Mouse (Mus musculus) liver, embryonic 14.5 days (tissue): ENCODE data around the gene Cdh13. TPM values are rescaled to one million over a fixed set of nuclear protein-coding genes. Genes with fewer than 3 reads are reported as not detected.

Source experiments
- ATAC-seq: fragments of 200-750 bp; cut with Nextera tagmentation; 2 replicates; pipeline ENCODE4 v1.8.0; 2017; ENCODE audit warnings: moderate number of reproducible peaks, mild to moderate bottlenecking, moderate library complexity; ENCODE audit not compliant: insufficient read depth
- DNase-seq, 3 experiments: peaks; one replicate each; pipeline ENCODE4 v3.0.0-alpha.2; 2012 to 2013; ENCODE audit warnings: low read depth in 3 of 3, low spot score in 3 of 3
- H3K27ac ChIP-seq: fragments of 300-500 bp; sonication (generic); 2 replicates; pipeline ENCODE4 v1.5.1; 2014; ENCODE audit warnings: moderate library complexity, mild to moderate bottlenecking, control low read depth, inconsistent platforms
- H3K27me3 ChIP-seq: fragments of 300-500 bp; sonication (generic); 2 replicates; pipeline ENCODE4 v1.6.1; 2014; ENCODE audit warnings: mild to moderate bottlenecking, low read length, moderate library complexity; ENCODE audit not compliant: control insufficient read depth, insufficient read depth
- H3K36me3 ChIP-seq: fragments of 300-500 bp; sonication (generic); replicated peaks from 2 replicates; pipeline ENCODE4 v1.6.1; 2014; ENCODE audit warnings: low read depth; ENCODE audit not compliant: control insufficient read depth, insufficient read depth
- H3K4me1 ChIP-seq, 2 experiments: fragments of 200-500 bp in 1 of 2; fragments of 300-500 bp in 1 of 2; sonication (generic) in 1 of 2; replicated peaks; 2 replicates each; pipeline ENCODE4 v1.6.1; 2012 to 2014; ENCODE audit warnings: antibody characterized with exemption in 1 of 2, inconsistent platforms in 1 of 2, low read length in 1 of 2; ENCODE audit not compliant: control insufficient read depth in 2 of 2, insufficient read depth in 2 of 2
- H3K4me2 ChIP-seq: fragments of 300-500 bp; sonication (generic); 2 replicates; pipeline ENCODE4 v1.6.1; 2014; ENCODE audit warnings: low read depth, mild to moderate bottlenecking, control low read depth, moderate library complexity
- H3K4me3 ChIP-seq, 2 experiments: fragments of 200-500 bp in 1 of 2; fragments of 300-500 bp in 1 of 2; sonication (generic) in 1 of 2; 2 replicates each; pipeline ENCODE4 v1.5.1; 2012 to 2014; ENCODE audit warnings: low read depth in 2 of 2, low read length in 2 of 2, mild to moderate bottlenecking in 2 of 2, control low read depth in 1 of 2, inconsistent platforms in 1 of 2, moderate library complexity in 1 of 2; ENCODE audit not compliant: insufficient read depth in 1 of 2
- H3K9ac ChIP-seq: fragments of 300-500 bp; sonication (generic); replicated peaks from 2 replicates; pipeline ENCODE4 v1.6.1; 2014; ENCODE audit warnings: mild to moderate bottlenecking, control low read depth, moderate library complexity
- H3K9me3 ChIP-seq: fragments of 300-500 bp; sonication (generic); 2 replicates; pipeline ENCODE4 v1.6.1; 2016; ENCODE audit warnings: low read length, mixed read lengths; ENCODE audit not compliant: control insufficient read depth
- CTCF ChIP-seq: IDR thresholded peaks from 2 replicates; pipeline ENCODE4 v1.5.1; 2016; ENCODE audit warnings: antibody characterized with exemption, low read depth, control low read depth
- EP300 ChIP-seq: IDR thresholded peaks from 2 replicates; pipeline ENCODE4 v1.6.1; 2016; ENCODE audit warnings: antibody characterized with exemption, low read depth
- WGBS: fragments of 180-500 bp; shearing (Covaris S2); extraction: QIAGEN DNeasy Blood & Tissue Kit; methylation state at CpG from one replicate; pipeline ENCODE4 v1.1.7; 2014; ENCODE audit not compliant: insufficient replicate concordance; 5-methylcytosine and 5-hydroxymethylcytosine counted together
- polyA plus RNA-seq, 2 experiments: library from polyadenylated mRNA; depleted of rRNA in 1 of 2; stranded (reverse) in 1 of 2; unstranded in 1 of 2; fragments of >200 nt; fragmentation: Nextera tagmentation in 1 of 2; extraction: Ambion mirVana in 1 of 2; gene quantifications; 2 replicates each; pipeline versions ENCODE4 v1.2.1 to v1.2.3; 2012 to 2014

Cdh13 gene
- polyA plus RNA-seq, 2 experiments = 0.15 to 0.43 TPM

DNA sequence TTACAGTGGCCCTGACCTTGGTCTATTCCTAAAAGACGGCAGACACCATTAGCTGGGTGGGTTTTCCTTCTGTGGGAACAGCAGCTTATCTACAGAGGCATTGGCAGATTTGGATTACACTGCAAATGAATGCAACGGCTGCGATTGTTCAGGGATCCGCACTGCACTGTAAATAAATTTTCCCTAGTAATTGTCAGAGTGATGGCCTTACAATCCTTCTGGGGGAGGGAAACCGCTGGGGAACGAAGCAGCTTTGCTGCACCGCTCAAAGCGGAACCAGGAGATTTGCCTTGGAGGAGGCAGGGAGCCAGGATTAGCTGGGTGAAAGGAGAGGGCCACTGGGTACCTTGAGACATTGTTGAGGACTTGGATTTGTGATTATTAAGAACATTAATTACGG is 9.3 kb upstream of the Cdh13 start:
- no peak overlapping the region for H3K27ac ChIP-seq
- no peaks in the 10 kb centered on the region for H3K9me3 ChIP-seq
- WGBS = 67% methylated on average over 9 of the region's 9 CpGs
- ATAC-seq = no peak
- no peak overlapping the region for H3K4me3 ChIP-seq
- H3K4me1 ChIP-seq = no peaks in the 10 kb centered on the region
- H3K36me3 ChIP-seq = no peaks in the 10 kb centered on the region
- H3K9ac ChIP-seq = no peak overlapping the region
- H3K4me2 ChIP-seq = no peak overlapping the region
- no peak for DNase-seq
- no peak for TF ChIP-seq CTCF
- TF ChIP-seq EP300 = no peak
- H3K27me3 ChIP-seq = no peaks in the 10 kb centered on the region

DNA sequence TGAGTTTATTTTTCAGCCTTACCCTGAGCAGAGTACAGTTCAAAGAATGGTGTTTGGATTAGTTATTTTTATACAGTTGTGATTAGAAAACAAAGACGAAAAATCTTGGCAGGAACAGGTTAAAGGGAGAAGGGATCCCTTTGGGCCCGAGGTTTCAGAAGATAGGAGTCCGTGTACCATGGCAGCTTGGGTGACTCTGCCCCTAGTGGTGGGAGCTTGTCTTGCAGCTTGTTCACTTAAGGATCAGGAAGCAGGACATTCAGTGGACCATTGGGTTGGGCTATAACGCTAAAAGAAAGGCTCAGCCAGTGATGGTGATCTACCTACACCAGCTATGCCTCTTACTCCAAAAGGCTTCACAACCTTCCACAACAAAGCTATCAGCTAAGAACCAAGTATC is 8.8 kb upstream of the Cdh13 start:
- no peak overlapping the region for H3K9ac ChIP-seq
- H3K36me3 ChIP-seq = no peaks in the 10 kb centered on the region
- no peaks in the 10 kb centered on the region for H3K4me1 ChIP-seq
- H3K4me3 ChIP-seq = no peak overlapping the region
- H3K27ac ChIP-seq = no peak overlapping the region
- no peak for ATAC-seq
- no peaks in the 10 kb centered on the region for H3K9me3 ChIP-seq
- H3K4me2 ChIP-seq = no peak overlapping the region
- 11% methylated on average over 4 of the region's 4 CpGs for WGBS
- TF ChIP-seq CTCF = peak; percentile 77
- no peak for TF ChIP-seq EP300
- DNase-seq = peak in 1 of 3 experiments; percentile 3
- no peaks in the 10 kb centered on the region for H3K27me3 ChIP-seq

DNA sequence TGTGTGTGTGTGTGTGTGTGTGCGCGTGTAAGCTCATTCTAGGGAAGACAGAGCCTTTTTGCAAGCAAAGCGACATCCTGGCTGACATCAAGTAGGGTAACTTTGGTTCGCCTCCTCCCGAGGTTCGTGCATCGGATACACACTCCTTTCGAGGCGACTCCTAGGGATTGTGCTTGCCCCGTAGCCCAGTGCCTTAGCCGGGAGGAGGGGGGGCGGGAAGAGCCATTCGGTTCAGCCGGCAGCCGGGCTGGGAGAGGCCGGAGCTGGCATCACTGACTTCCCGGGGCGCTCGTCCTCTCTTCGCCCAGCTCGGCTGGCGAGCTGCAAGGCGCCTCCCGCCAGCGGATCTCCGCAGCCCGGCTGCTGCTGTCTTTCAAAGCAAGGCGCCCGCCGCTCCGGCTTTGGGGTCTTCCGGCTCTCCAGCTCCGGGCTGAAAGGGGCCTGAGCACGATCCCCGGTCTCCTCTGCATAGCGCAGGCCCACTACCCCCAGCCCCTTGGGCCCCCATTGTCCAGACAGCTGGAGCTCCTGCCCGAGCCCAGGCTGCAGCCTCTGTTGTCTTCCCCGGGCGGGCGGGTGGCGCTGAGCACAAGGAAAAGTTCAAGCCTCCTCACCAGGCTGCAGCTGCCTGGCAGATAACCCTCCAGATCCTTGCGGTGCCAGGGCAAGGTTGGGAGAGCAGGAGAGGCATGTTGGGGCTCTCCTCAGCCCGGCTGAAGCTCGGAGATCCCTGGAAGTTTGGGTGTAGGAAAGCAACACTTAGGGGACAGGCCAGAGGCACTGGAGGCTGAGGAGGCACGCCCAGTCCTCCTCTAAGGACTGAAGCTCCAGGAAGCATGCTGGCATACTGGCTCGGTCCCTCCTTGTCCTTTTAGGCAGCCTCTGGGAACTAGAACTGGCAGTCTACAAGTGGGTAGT is 838 bp downstream of the Cdh13 start:
- no peak for TF ChIP-seq EP300
- TF ChIP-seq CTCF = no peak
- DNase-seq = no peak
- H3K9me3 ChIP-seq = no peaks in the 10 kb centered on the region
- H3K4me2 ChIP-seq = peak overlapping the region; percentile 2; the same call in 1 of the 2 replicates
- H3K36me3 ChIP-seq = no peaks in the 10 kb centered on the region
- H3K27me3 ChIP-seq = peaks cover 20% of the 10 kb centered on the region
- H3K27ac ChIP-seq = no peak overlapping the region
- WGBS = 2% methylated on average over 44 of the region's 46 CpGs
- no peak for ATAC-seq
- H3K4me3 ChIP-seq = 0 out of 4 replicates have a peak overlapping the region, but pooled peaks of 1 of the 2 experiments have one; percentile 11
- H3K9ac ChIP-seq = no peak overlapping the region
- no peaks in the 10 kb centered on the region for H3K4me1 ChIP-seq

DNA sequence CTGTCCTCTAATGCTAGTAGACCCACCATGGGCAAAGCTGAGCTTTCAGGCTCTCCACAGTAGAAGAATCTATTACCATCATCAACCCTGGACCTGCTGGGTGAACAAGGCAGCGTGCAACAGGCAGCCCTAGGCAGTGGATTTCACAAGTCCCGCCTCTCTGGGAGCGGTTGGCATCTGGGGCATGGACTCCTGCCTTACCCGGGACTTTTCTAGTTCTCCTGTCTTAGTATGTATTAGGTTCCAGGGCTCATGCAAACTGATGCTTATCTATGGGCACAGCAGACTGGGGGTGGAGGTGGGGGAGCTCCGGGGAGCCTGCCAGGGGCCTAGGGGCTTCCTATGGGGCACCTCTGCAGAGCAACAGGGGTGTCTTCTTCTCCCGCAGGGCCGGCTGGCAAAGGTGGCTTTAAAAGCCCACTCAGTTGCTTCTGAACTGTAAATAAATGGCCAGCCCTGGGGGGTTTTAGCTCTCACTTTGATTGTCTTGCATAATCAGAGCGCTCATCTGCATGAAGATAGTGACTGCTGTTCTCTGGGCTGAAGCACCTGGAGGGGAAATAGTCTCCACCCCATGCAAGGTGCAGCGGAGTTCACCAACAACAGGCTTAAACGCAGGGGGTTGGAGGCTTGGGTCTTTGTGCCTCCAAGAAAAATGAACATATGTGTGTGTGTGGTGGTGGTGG is 2.2 kb downstream of the Cdh13 start:
- no peak overlapping the region for H3K9ac ChIP-seq
- H3K27me3 ChIP-seq = peaks cover 20% of the 10 kb centered on the region
- no peak overlapping the region for H3K4me3 ChIP-seq
- TF ChIP-seq CTCF = no peak
- no peak for TF ChIP-seq EP300
- no peak overlapping the region for H3K4me2 ChIP-seq
- no peaks in the 10 kb centered on the region for H3K9me3 ChIP-seq
- DNase-seq (no peak), ATAC-seq (no peak)
- H3K36me3 ChIP-seq = no peaks in the 10 kb centered on the region
- no peak overlapping the region for H3K27ac ChIP-seq
- WGBS = 11% methylated on average over 10 of the region's 10 CpGs
- H3K4me1 ChIP-seq = no peaks in the 10 kb centered on the region
